Mouse (Mus musculus) neural tube, embryonic 12.5 days (tissue): Measurements from ENCODE around the gene Mea1. TPM values are rescaled to one million over a fixed set of nuclear protein-coding genes. Genes with fewer than 3 reads are reported as not detected.

Experiments used
- ATAC-seq: fragments of 200-750 bp; cut with Nextera tagmentation; 2 replicates; pipeline ENCODE4 v1.8.0; 2017; ENCODE audit warnings: low read depth, mild to moderate bottlenecking, moderate TSS enrichment, moderate library complexity; ENCODE audit not compliant: low FRiP score
- H3K27ac ChIP-seq: fragments of 300-500 bp; sonication (generic); 2 replicates; pipeline ENCODE4 v1.5.1; 2016
- H3K27me3 ChIP-seq: fragments of 300-500 bp; sonication (generic); replicated peaks from 2 replicates; pipeline ENCODE4 v1.6.1; 2016; ENCODE audit warnings: mild to moderate bottlenecking
- H3K36me3 ChIP-seq: fragments of 300-500 bp; sonication (generic); 2 replicates; pipeline ENCODE4 v1.6.1; 2016; ENCODE audit warnings: mild to moderate bottlenecking
- H3K4me1 ChIP-seq: fragments of 300-500 bp; sonication (generic); 2 replicates; pipeline ENCODE4 v1.6.1; 2016
- H3K4me2 ChIP-seq: fragments of 300-500 bp; sonication (generic); replicated peaks from 2 replicates; pipeline ENCODE4 v1.6.1; 2016; ENCODE audit warnings: mild to moderate bottlenecking
- H3K4me3 ChIP-seq: fragments of 300-500 bp; sonication (generic); 2 replicates; pipeline ENCODE4 v1.5.1; 2016
- H3K9ac ChIP-seq: fragments of 300-500 bp; sonication (generic); 2 replicates; pipeline ENCODE4 v1.6.1; 2016; ENCODE audit warnings: mild to moderate bottlenecking
- H3K9me3 ChIP-seq: fragments of 300-500 bp; sonication (generic); 2 replicates; pipeline ENCODE4 v1.6.1; 2016; ENCODE audit warnings: mild to moderate bottlenecking
- WGBS: fragments of 180-500 bp; shearing (Covaris S2); methylation state at CpG from one replicate; pipeline ENCODE4 v1.1.7; 2016; 5-methylcytosine and 5-hydroxymethylcytosine counted together
- polyA plus RNA-seq: library from polyadenylated mRNA; unstranded; fragments of >200 nt; fragmentation: Nextera tagmentation; extraction: Ambion mirVana; gene quantifications from 2 replicates; pipeline ENCODE4 v1.2.1, GENCODE M21; 2016

Mea1 gene
- polyA plus RNA-seq, 1 experiment from 2014 or later, result 178 TPM

- Histone ChIP-seq H3K4me3 (peak overlapping the region; percentile 79), H3K4me1 (peaks cover 28% of the 10 kb centered on the region), H3K27me3 (no peaks in the 10 kb centered on the region), H3K4me2 (peak overlapping the region; percentile 88), H3K36me3 (peaks cover 56% of the 10 kb centered on the region), H3K9me3 (no peaks in the 10 kb centered on the region), H3K27ac (0 out of 2 replicates have a peak overlapping the region, but pooled peaks have one; percentile 22), H3K9ac (peak overlapping the region; percentile 48)
- peak; percentile 66 for ATAC-seq
- 12% methylated on average over 15 of the region's 15 CpGs for WGBS
These were observed 3.9 kb upstream of the Mea1 start for GRCm38 (mm10) chr17:46674530-46675283.

DNA sequence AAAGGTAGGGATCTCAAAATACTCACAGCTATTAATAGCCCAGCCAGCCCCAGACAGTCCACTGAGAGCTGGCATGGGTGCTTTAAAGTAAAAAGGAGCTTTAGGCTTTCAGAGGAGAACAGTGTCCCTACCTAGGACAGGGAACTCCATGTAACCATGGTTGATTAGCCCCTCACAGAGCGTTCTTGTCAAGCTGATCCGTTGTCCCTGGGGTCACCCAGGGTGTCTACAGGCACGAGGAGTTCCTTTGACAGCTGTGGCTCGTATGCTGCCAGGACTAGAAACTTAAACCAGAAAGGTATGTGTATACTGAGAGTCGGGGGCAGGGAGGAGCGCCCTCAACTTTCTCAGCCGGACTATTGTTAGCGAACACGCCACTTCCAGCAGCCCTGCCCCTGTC is 318 bp downstream of the Mea1 start:
- no peak overlapping the region for H3K27ac ChIP-seq
- H3K4me1 ChIP-seq, result peaks cover 27% of the 10 kb centered on the region
- H3K9ac ChIP-seq, result peak overlapping the region; percentile 71; the same call in 1 of the 2 replicates
- H3K36me3 ChIP-seq, result peaks cover 52% of the 10 kb centered on the region
- H3K4me3 ChIP-seq, result no peak overlapping the region
- H3K4me2 ChIP-seq, result peak overlapping the region; percentile 89
- WGBS, result 73% methylated on average over 9 of the region's 9 CpGs
- no peaks in the 10 kb centered on the region for H3K27me3 ChIP-seq
- no peak for ATAC-seq
- H3K9me3 ChIP-seq, result no peaks in the 10 kb centered on the region

DNA sequence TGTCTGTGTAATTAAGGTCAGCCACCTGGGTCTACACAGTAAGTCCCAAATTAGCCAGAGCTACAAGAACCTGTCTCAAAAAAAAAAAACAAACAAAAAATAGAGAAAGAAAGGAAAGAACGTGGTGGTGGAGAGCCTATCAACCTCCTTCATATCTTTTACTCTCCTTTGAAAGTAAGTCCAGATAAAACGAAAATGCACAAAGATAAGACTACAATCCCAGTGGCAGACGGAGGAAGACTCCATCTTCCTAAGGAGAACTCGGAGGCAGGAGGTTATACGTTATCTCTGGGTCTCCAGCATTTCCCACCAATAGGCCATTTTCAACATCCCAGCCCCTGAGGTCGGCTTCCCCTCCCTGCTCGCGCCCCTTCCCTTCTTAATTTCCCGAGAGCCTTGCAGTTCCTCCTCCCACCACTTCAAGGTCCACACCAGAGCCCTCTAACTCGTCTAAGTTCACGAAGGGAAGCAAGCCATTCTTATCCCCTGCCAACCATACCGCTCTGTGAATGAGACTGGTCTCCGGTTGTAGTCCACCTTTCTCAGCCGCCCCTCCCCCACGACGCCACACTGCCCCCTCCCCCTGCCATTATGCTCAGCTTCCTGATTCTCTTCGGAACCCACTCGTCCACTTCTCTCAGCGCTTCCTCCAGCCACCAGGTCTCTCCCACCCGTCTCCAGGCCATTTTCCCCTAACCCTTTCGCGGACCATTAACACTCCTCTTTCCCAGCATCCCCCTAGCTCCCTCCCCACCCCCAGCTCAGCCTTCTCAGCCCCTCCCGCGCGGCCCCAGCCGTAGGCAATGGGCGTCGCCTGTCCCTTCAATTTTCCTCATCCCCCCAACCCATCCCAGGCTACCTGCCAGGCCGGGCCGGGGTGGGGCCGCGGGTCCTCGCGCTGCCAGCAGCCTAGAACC is 1.5 kb downstream of the Mea1 start:
- ATAC-seq, result peak; percentile 61
- Histone ChIP-seq H3K4me2 (peak overlapping the region; percentile 89), H3K4me3 (peak overlapping the region; percentile 75), H3K9me3 (no peaks in the 10 kb centered on the region), H3K27ac (peak overlapping the region; percentile 33; the same call in 1 of the 2 replicates), H3K4me1 (peaks cover 21% of the 10 kb centered on the region), H3K36me3 (peaks cover 59% of the 10 kb centered on the region), H3K27me3 (no peaks in the 10 kb centered on the region), H3K9ac (peak overlapping the region; percentile 71)
- 1% methylated on average over 34 of the region's 34 CpGs for WGBS

DNA sequence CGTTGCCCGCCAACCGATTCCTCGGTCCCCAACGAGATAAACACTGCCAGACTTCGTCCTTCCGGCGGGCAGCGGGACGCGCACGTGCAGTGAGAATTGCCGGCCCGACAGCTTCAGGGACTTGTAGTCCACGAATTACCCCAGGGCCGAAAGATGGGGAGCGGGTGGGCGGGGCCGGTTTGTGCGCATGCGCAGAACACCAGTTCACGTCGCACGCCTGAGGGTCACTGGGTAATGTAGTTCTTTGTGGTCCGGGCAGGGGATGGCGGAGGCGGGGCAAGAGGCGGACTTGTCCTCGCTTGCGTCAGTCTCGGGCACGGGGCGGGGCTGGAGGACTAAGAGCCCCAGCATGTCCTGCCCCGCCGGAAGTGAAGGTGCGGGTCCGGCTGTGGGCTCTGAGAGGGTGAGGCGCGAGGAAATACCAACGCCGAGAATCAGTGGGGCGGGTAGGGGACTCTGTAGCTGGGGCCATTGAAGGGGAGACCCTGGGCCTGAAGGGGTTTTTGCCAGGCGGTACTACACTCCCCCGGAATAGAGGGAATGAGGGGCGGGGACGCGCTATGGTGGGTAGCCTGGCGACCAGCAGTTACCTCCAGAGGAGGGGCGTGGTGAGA is 2.3 kb downstream of the Mea1 start, which contains the start of gene Klhdc3:
Klhdc3 (minus strand) TSS at position 155 of the 614 bp plus-strand sequence.
- no peaks in the 10 kb centered on the region for H3K27me3 ChIP-seq
- H3K27ac ChIP-seq, result peak within 1 kb of the TSS; percentile 33; the same call in 1 of the 2 replicates
- peaks cover 59% of the 10 kb centered on the region for H3K36me3 ChIP-seq
- peak; percentile 97 for ATAC-seq
- no peaks in the 10 kb centered on the region for H3K9me3 ChIP-seq
- peak within 1 kb of the TSS; percentile 89 for H3K4me2 ChIP-seq
- H3K4me3 ChIP-seq, result peak within 1 kb of the TSS; percentile 75
- H3K9ac ChIP-seq, result peak within 1 kb of the TSS; percentile 71
- WGBS, result under 1% methylated on average over 49 of the region's 49 CpGs
- H3K4me1 ChIP-seq, result peaks cover 21% of the 10 kb centered on the region

GRCm38 (mm10) chr17:46681466-46682118 is 3.0 kb downstream of the Mea1 start:
- Histone ChIP-seq H3K9me3 (no peaks in the 10 kb centered on the region), H3K27me3 (no peaks in the 10 kb centered on the region), H3K4me1 (peaks cover 21% of the 10 kb centered on the region), H3K4me2 (peak overlapping the region; percentile 89), H3K36me3 (peaks cover 59% of the 10 kb centered on the region), H3K27ac (no peak overlapping the region), H3K4me3 (peak overlapping the region; percentile 75), H3K9ac (peak overlapping the region; percentile 64)
- ATAC-seq, result peak; percentile 5; the same call in 1 of the 2 replicates
- WGBS, result 26% methylated on average over 12 of the region's 12 CpGs

- no peak overlapping the region for H3K4me2 ChIP-seq
- H3K27ac ChIP-seq, result no peak overlapping the region
- H3K4me1 ChIP-seq, result peaks cover 21% of the 10 kb centered on the region
- H3K36me3 ChIP-seq, result peaks cover 59% of the 10 kb centered on the region
- H3K9me3 ChIP-seq, result no peaks in the 10 kb centered on the region
- no peaks in the 10 kb centered on the region for H3K27me3 ChIP-seq
- H3K4me3 ChIP-seq, result no peak overlapping the region
- no peak overlapping the region for H3K9ac ChIP-seq
- no peak for ATAC-seq
- 78% methylated on average over 16 of the region's 16 CpGs for WGBS
These were observed 4.2 kb downstream of the Mea1 start for GRCm38 (mm10) chr17:46682654-46683389.

GRCm38 (mm10) chr17:46685913-46686312 is 7.3 kb downstream of the Mea1 start:
- peaks cover 55% of the 10 kb centered on the region for H3K36me3 ChIP-seq
- H3K27me3 ChIP-seq, result no peaks in the 10 kb centered on the region
- no peaks in the 10 kb centered on the region for H3K9me3 ChIP-seq
- 92% methylated on average over 6 of the region's 6 CpGs for WGBS
- no peak overlapping the region for H3K27ac ChIP-seq
- no peak overlapping the region for H3K4me2 ChIP-seq
- H3K9ac ChIP-seq, result no peak overlapping the region
- no peak for ATAC-seq
- H3K4me1 ChIP-seq, result peaks cover 8% of the 10 kb centered on the region
- no peak overlapping the region for H3K4me3 ChIP-seq

DNA sequence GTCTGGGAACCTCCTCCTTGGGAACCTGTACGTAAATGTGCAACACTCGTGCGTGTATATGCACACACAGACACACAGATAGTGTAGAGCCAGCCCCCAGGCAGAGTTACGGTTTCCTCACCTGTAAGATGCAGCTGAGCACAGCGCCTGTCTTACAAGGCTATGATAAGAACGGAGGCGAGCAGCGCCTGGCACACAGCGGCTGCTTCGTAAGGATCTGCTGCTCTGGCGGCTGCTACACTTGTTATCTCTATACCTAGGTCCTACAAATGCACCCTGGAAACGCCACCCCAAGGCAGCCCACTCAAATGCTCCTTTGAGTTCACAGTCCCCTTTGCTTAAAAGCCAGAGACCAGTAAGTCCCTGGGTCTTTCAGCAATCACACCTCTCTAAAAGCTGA is 12.1 kb downstream of the Mea1 start:
- H3K27me3 ChIP-seq, result no peaks in the 10 kb centered on the region
- ATAC-seq, result no peak
- no peak overlapping the region for H3K4me3 ChIP-seq
- H3K9me3 ChIP-seq, result no peaks in the 10 kb centered on the region
- no peak overlapping the region for H3K4me2 ChIP-seq
- peaks cover 28% of the 10 kb centered on the region for H3K36me3 ChIP-seq
- no peak overlapping the region for H3K9ac ChIP-seq
- no peaks in the 10 kb centered on the region for H3K4me1 ChIP-seq
- H3K27ac ChIP-seq, result no peak overlapping the region
- 95% methylated on average over 12 of the region's 12 CpGs for WGBS

- WGBS, result 96% methylated on average over 2 of the region's 2 CpGs
- H3K9me3 ChIP-seq, result no peaks in the 10 kb centered on the region
- no peaks in the 10 kb centered on the region for H3K4me1 ChIP-seq
- H3K4me3 ChIP-seq, result no peak overlapping the region
- no peaks in the 10 kb centered on the region for H3K27me3 ChIP-seq
- ATAC-seq, result no peak
- H3K4me2 ChIP-seq, result no peak overlapping the region
- no peak overlapping the region for H3K9ac ChIP-seq
- no peak overlapping the region for H3K27ac ChIP-seq
- peaks cover 25% of the 10 kb centered on the region for H3K36me3 ChIP-seq
These were observed 12.8 kb downstream of the Mea1 start for GRCm38 (mm10) chr17:46691390-46691789.

GRCm38 (mm10) chr17:46694517-46695063 is 16.0 kb downstream of the Mea1 start:
- Histone ChIP-seq H3K4me1 (no peaks in the 10 kb centered on the region), H3K9ac (no peak overlapping the region), H3K4me3 (no peak overlapping the region), H3K27me3 (no peaks in the 10 kb centered on the region), H3K9me3 (no peaks in the 10 kb centered on the region), H3K4me2 (no peak overlapping the region), H3K36me3 (peaks cover 32% of the 10 kb centered on the region), H3K27ac (no peak overlapping the region)
- 68% methylated on average over 1 of the region's 1 CpGs for WGBS
- no peak for ATAC-seq

- Histone ChIP-seq H3K27ac (no peak overlapping the region), H3K4me2 (no peak overlapping the region), H3K36me3 (peaks cover 28% of the 10 kb centered on the region), H3K9me3 (no peaks in the 10 kb centered on the region), H3K4me1 (peaks cover 22% of the 10 kb centered on the region), H3K9ac (no peak overlapping the region), H3K27me3 (no peaks in the 10 kb centered on the region), H3K4me3 (no peak overlapping the region)
- WGBS, result 89% methylated on average over 6 of the region's 6 CpGs
- ATAC-seq, result no peak
These were observed 19.9 kb downstream of the Mea1 start for GRCm38 (mm10) chr17:46698515-46698914.
